Mouse (Mus musculus) layer of hippocampus, postnatal 10 days (tissue): ENCODE data around the gene Eid2b. TPM values are rescaled to one million over a fixed set of nuclear protein-coding genes. Genes with fewer than 3 reads are reported as not detected.
A peak's percentile ranks its signal among the peaks of the same experiment; 100 is the strongest.

ENCODE experiments used
- DNase-seq, 2 experiments: peaks; one replicate each; pipeline ENCODE4 v3.0.0; 2021; ENCODE audit warnings: low spot score in 2 of 2
- total RNA-seq, 2 experiments: library from RNA; stranded (reverse); gene quantifications; 2 replicates each; pipeline ENCODE4 v1.2.3; 2021

Eid2b gene
- total RNA-seq, 2 experiments from 2014 or later = 41.8 to 43.2 TPM

- DNase-seq = peak; percentile 55 to 63
These were observed 21.5 kb downstream of the Eid2b start for GRCm38 (mm10) chr7:28298837-28299625.

GRCm38 (mm10) chr7:28301616-28302433 is 24.3 kb downstream of the Eid2b start, which contains the start of gene Dll3:
Dll3 (minus strand) TSS chr7:28302238.
- DNase-seq = peak; percentile 66 to 72

GRCm38 (mm10) chr7:28305641-28306040 is 28.1 kb downstream of the Eid2b start:
- DNase-seq = no peak

GRCm38 (mm10) chr7:28306216-28306615 is 28.7 kb downstream of the Eid2b start:
- DNase-seq = no peak

GRCm38 (mm10) chr7:28309737-28310136 is 32.2 kb downstream of the Eid2b start:
- no peak for DNase-seq

- no peak for DNase-seq
These were observed 33.8 kb downstream of the Eid2b start for GRCm38 (mm10) chr7:28311151-28311925.

GRCm38 (mm10) chr7:28311926-28312543 is 34.5 kb downstream of the Eid2b start, which contains the start of gene Timm50:
Timm50 (minus strand) TSS chr7:28312072.
- peak; percentile 98 to 99 for DNase-seq

- DNase-seq = no peak
These were observed 40.5 kb downstream of the Eid2b start for GRCm38 (mm10) chr7:28318036-28318435.

- no peak for DNase-seq
These were observed 41.2 kb downstream of the Eid2b start for GRCm38 (mm10) chr7:28318714-28319113.

- no peak for DNase-seq
These were observed 44.6 kb downstream of the Eid2b start for GRCm38 (mm10) chr7:28321974-28322720.

GRCm38 (mm10) chr7:28325293-28325692 is 47.8 kb downstream of the Eid2b start:
- no peak for DNase-seq

- no peak for DNase-seq
These were observed 48.9 kb downstream of the Eid2b start for GRCm38 (mm10) chr7:28326457-28326856.

- DNase-seq = no peak
These were observed 50.7 kb downstream of the Eid2b start for GRCm38 (mm10) chr7:28328260-28328659.

Other genes starting within 250 kb of the Eid2b start
- gene Psmc4, start 227.6 kb upstream of the Eid2b start, total RNA-seq = 100 to 1,000 TPM; 130 to 137 TPM
- 1 to 10 TPM in 1 of 2 experiments, under 1 TPM in 1; 0.89 to 1.7 TPM for gene Fcgbp, start 206.5 kb upstream of the Eid2b start, total RNA-seq
- gene 9530053A07Rik, start 148.3 kb upstream of the Eid2b start, total RNA-seq = under 1 TPM; 0.04 to 0.09 TPM
- 10 to 100 TPM; 69.3 to 77.2 TPM for gene Fbl, start 108.0 kb upstream of the Eid2b start, total RNA-seq
- 10 to 100 TPM; 31.6 to 35.6 TPM for gene Dyrk1b, start 98.3 kb upstream of the Eid2b start, total RNA-seq
- gene Eid2, start 9.9 kb upstream of the Eid2b start, total RNA-seq = 10 to 100 TPM; 67.3 to 68.9 TPM
- gene Selenov, start 13.4 kb downstream of the Eid2b start, total RNA-seq = 1 to 10 TPM; 1.4 to 4.2 TPM
- gene Dll3, start 24.5 kb downstream of the Eid2b start, total RNA-seq = 1 to 10 TPM; 6.5 to 8.9 TPM
- 10 to 100 TPM; 49.2 to 49.6 TPM for gene Timm50, start 34.3 kb downstream of the Eid2b start, total RNA-seq
- 100 to 1,000 TPM; 105 to 109 TPM for gene Supt5, start 61.0 kb downstream of the Eid2b start, total RNA-seq
- gene Rps16, start 72.9 kb downstream of the Eid2b start, total RNA-seq = 100 to 1,000 TPM; 563 to 624 TPM
- gene Plekhg2, start 94.9 kb downstream of the Eid2b start, total RNA-seq = 10 to 100 TPM; 13.5 to 13.6 TPM
- 1 to 10 TPM; 3.4 to 3.9 TPM for gene Zfp36, start 102.5 kb downstream of the Eid2b start, total RNA-seq
- 10 to 100 TPM; 20.5 to 20.9 TPM for gene Med29, start 115.0 kb downstream of the Eid2b start, total RNA-seq
- gene Paf1, start 115.2 kb downstream of the Eid2b start, total RNA-seq = 10 to 100 TPM; 73.3 to 93.0 TPM
- 1 to 10 TPM; 4.2 to 4.3 TPM for gene Gmfg, start 159.7 kb downstream of the Eid2b start, total RNA-seq
- 10 to 100 TPM; 91.8 to 96.1 TPM for gene Lrfn1, start 174.2 kb downstream of the Eid2b start, total RNA-seq
- gene Ifnl2, start 232.7 kb downstream of the Eid2b start, total RNA-seq = not detected
- not detected for gene Ifnl3, start 245.1 kb downstream of the Eid2b start, total RNA-seq